Mouse (Mus musculus) urinary bladder, postnatal 4 days (tissue): ENCODE data around the gene Lfng.

ENCODE experiments used
- DNase-seq, 2 experiments: peaks; one replicate each; pipeline ENCODE4 v3.0.0; 2021 to 2022; ENCODE audit warnings: low spot score in 2 of 2

Gene Lfng

DNA sequence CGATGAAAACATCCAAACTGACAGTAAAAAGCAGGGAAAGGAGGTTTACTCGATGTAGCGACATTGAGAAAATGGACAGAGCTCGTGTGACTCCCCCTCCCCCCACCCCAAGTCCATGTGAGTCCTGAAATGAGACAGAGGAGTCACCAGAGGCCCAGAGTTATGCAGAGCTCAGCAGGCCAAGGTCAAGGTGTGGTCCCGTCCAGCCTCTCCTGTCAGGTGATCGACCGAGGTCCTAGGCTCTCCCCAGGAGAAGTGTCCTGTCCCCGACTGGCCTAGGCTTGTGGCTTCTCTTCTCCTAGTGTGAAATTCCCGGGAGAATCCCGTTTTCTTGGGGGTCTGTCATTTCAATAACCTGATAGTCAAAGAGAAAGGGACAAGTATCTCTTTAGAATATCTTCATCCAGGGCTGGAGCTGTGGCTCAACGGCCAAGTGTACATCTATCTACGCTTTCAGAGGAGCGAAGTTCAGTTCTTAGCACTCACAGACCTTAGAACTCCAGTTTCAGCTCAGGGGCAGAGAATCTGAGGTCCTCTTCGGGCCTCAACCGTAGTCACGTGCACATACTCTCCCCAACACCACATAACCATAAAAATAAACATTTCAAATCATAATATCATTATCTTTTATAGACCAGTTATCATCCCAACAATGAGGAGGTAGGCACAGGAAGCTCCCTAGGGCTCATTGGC is 17.9 kb upstream of the Lfng start:
- DNase-seq: no peak

DNA sequence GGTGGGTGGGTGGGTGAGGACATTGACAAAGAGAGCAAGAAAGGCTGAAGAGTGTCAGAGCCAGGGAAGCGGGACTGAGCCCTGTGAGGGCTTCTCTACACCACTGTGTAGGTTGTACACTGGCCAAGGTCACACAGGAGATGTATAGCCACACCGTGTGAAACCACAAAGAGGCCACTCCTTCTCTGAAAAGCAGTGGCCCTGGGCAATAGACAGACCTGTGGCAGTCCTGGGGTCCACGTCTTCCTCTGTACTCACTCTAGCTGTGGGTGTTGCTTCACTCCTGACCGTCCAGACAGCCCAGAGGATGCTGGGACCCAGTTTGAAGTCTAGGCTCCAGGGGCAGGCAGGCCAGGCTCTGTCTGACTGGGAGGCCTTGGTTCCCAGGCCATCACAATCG is 12.3 kb upstream of the Lfng start:
- no peak for DNase-seq

DNA sequence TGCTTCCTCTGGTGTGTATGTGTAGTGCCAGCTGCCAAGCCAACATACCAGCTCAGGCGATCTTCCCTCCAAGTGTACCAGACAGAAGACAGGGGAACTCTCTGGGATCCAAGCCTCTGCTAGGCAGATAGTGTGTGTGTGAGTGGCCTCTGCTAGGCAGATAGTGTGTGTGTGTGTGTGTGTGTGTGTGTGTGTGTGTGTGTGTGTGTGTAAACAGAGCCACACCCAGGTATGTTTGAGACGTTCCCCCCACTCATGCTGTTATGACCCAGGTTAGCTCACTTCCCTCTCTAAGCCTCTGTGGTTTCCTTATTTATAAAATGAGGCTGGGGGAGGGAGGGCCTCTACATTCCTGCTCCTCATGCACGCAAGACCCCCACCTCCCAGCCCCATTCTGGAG is 10.7 kb upstream of the Lfng start:
- DNase-seq: no peak

DNA sequence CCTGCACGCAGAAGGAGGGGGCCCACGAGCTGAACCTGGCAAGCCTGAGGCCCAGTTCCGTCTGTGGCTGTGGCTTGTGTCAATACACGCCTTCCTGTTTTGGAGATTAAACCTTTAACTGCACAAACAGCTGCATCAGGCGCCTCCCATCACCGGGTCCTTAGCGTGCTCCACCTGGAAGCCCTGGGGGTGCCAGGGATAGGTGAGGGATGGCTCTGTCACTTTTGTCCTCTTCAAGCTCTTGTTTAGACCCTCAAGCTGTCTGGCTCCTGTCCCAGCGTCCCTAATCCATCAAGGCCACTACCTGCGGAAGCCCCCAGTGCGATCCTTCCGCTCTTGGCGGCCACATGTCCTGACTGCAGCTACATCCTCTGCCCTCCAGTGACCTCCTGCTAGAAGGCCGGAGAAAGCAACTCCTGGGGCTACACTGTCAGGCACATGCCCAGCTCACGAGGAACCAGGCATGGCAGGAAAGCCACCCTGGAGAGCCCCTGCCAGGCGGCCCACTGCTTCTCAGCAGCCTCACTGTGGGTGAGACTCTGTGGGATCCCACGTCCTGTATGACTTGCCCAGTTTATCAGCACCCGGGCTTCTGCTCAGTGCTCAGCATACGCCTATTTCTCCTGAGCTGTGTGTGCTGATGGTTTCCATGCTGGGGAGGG is 10.1 kb upstream of the Lfng start:
- no peak for DNase-seq

- DNase-seq: no peak
Measured at GRCm38 (mm10) chr5:140597787-140598186, 9.3 kb upstream of the Lfng start.

DNA sequence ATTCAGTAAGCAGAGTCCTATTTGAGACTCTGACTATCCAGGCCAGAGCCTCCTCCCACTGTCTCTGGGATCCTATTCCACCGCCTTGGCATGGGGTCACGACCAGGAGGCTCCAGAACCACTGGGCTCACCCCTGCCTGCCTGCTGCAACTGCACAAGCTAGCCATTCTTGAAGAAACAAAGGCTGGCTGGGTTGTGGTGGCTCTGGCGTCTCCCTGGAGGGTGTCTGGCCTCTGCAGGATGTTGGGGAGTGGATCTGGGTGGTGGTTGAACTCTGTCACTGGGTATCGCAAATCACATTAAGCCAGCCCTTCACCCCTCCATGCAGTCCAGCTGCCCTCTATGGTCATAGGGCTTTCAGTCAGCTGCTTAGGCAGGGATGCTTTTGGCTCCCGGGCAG is 7.2 kb upstream of the Lfng start:
- DNase-seq: no peak

GRCm38 (mm10) chr5:140601712-140602111 is 5.4 kb upstream of the Lfng start:
- DNase-seq: no peak

- no peak for DNase-seq
Measured at GRCm38 (mm10) chr5:140602540-140602939, 4.6 kb upstream of the Lfng start.

DNA sequence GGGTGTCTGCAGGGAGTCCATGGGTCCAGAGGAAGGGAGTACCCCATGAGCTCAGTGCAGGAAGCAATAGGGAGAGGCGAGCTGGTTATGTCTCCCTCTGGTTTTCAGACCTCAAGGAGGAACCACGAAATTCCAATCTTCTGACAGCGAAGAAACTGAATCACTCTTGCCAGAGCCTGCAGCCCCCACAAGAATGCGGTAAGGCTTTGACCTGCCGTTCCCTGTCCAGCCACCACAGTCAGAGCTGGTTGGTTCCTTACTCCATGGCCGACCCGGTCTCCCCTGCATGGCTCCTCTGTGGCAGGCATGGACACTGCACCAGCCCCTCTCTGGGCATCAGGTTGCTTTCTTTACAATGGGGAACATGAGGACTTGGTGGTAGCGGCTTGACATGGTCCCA is 2.7 kb upstream of the Lfng start:
- DNase-seq: no peak

DNA sequence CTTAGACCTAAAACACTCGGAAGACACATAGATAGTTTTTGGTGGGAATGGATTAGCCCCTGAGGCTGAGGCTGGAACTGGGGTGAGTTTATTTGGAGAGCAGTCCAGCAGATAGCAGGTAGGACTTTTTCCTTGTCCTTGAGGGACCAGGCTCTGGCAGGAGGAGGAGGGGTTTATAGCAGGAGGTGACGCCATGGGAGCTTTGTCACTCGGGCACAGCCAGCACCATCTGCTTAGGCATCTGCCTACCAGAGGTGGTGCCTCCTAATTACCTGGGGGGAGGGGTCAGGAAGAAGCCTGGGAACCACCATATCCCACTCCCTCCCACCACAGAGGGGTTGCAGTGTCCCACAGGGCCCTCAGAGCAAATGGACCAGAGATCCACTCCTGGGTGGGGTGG is 1.9 kb upstream of the Lfng start:
- DNase-seq: no peak

DNA sequence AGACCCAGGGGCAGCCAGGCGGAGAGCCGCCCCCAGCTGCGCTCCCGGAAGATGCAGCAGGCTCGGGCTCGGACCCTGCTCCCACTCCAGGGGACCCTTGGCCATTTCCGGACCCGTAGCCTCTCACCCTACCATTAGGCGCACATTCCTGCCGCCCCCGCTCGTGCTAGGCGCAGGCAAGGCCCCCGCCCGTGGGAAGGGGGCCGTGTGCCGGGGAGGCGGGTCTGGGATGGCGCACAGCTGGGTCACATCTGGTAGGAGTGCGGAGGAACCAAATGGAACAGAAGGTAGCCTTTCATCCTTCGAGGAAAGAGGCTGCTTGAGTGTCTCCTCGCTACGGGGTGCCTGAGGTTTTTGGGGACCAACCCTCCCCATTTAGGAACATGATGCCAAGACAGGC is 734 bp upstream of the Lfng start:
- DNase-seq: no peak

DNA sequence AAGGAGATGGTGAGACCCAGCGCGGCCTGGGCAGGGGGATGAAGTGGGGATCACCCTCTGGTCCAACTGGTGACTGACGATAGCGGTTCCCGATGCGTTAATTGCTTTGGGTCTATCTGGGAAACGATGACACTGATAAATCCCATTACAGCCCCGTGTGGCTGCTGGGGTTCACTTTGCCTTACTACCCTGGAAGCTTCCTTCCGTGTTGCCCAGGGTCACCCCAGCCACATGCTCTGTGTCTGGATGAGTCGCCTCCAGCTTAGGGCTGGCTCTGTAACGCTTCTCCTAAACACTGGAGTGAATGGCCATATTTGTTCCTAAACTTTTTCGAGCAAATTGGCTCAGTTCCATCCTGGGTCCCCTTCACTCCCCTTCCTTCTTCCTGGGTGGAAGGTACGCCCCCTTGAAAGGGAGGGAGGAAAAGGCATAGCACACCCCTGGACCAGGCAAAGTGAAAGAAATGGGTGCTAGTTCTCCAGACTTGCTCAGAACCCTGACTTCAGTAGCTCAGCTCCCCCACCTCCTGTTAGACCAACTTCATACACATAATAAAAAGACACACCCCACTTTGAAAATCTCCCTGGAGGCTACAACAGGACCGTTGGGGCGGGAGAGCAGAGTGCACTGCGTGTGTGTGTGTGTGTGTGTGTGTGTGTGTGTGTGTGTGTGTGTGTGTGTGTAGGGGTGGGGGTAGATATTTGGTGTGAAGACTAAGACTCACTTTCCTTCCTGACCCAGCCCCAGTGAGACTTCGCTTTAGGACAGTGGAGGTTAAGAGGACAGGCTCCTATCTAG is 915 bp downstream of the Lfng start:
- no peak for DNase-seq

DNA sequence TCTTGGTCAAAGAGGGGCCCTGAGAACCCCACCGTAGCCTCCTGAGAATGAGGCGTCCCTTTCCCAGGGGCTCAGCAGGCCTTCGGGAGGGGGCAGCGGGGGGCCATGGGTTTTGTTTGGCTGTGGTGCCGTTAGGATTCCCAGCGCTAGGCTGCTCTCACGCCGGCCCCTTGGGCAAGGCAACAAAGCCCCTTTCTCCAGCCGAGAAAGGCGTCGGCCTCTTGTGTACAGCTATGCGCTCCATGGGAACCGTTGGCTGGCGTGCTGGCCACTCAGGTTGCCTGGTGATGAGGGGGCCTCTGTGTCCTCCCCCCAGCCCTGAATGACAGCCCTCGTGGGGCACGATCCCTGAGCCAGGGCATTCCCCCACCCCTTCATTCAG is 1.5 kb downstream of the Lfng start:
- DNase-seq: no peak

GRCm38 (mm10) chr5:140609511-140610272 is 2.6 kb downstream of the Lfng start:
- DNase-seq: no peak

GRCm38 (mm10) chr5:140610273-140611011 is 3.3 kb downstream of the Lfng start:
- peak in 1 of 2 experiments; percentile 69 for DNase-seq

GRCm38 (mm10) chr5:140611021-140611583 is 4.0 kb downstream of the Lfng start:
- peak; percentile 84 to 86 for DNase-seq

DNA sequence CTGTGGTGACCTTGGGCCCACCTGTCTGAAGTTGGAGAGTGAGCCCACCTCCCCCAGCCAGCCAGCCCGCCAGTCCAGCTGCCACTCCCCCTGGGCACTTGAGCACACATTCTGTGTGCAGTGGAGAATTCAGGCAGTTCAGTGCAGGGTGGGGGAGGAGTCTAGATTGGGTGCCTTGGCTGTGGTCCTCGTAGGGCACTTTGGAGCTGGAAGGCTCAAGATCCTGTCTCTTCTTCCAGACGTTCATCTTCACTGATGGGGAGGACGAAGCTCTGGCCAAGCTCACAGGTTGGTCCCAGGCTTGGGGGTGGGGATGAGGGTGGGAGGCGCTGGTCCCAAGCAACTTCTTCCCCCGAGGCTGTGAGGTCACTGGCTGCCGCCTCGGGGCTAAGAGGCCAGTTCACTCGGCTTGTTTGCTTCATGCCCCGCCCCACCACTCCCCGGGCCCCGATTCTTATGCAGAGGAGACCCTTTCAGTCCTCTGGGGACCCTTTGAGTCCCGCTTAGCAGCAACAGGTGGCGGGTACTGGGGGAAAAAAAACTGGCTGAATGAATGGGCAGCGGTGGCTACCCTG is 4.6 kb downstream of the Lfng start:
- DNase-seq: no peak

DNA sequence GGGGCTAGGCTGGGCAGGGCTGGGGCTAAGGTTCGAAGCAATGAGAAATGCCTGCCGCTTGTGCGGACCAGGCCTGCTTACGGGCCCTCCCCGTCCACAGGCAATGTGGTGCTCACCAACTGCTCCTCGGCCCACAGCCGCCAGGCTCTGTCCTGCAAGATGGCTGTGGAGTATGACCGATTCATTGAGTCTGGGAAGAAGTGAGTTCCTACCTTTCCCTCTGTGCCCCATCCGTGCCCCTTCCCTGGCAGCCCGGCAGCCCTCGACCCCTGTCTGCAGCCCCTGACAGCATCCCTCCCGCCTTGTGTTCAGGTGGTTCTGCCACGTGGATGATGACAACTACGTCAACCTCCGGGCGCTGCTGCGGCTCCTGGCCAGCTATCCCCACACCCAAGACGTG is 5.1 kb downstream of the Lfng start:
- no peak for DNase-seq

DNA sequence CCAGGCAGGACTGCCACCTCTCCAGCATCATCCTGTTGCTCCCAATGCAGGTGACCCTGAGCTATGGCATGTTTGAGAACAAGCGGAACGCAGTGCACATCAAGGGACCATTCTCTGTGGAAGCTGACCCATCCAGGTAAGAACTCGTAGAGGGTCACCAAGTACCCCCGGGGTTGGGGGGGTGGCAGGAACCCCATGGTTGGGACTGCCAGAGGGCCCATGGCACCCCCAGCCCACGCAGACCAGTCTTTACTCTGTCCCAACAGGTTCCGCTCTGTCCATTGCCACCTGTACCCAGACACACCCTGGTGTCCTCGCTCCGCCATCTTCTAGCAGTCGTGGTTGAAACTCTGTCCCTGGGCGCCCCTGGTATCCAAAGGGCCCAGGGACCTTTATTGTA is 7.0 kb downstream of the Lfng start:
- no peak for DNase-seq

DNA sequence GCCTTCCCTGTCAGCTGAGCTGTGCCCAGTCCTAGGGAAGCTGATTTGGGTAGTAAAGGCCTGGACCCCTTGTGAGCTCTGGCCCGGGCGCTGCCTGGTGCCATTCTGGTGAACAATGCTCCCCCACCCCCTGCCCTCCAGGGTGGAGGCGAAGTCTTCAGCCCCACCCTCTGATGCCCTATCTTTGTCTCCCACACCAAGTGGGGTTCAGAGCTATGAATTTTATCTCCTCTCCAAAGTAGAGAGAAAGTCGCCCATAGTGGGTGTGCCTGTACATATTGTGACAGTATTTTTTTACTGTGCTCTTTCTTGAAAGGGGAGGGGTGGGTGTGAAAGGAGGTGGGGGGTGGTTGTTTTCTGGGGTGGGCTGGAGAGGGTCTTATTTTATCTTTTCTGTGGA is 7.7 kb downstream of the Lfng start:
- no peak for DNase-seq
